Mouse (Mus musculus): ENCODE results near the gene Gstm2. TPM values are rescaled to one million over a fixed set of nuclear protein-coding genes. Genes with fewer than 3 reads are reported as not detected.
"Not testable (repeated sequence)": the region's sequence is repeated elsewhere in the genome, so short reads cannot be mapped to it uniquely, and the experiment has no call there.

Gstm2 gene
- total RNA-seq (2021), result 1 to 10 TPM; 2.6 to 2.8 TPM

DNA sequence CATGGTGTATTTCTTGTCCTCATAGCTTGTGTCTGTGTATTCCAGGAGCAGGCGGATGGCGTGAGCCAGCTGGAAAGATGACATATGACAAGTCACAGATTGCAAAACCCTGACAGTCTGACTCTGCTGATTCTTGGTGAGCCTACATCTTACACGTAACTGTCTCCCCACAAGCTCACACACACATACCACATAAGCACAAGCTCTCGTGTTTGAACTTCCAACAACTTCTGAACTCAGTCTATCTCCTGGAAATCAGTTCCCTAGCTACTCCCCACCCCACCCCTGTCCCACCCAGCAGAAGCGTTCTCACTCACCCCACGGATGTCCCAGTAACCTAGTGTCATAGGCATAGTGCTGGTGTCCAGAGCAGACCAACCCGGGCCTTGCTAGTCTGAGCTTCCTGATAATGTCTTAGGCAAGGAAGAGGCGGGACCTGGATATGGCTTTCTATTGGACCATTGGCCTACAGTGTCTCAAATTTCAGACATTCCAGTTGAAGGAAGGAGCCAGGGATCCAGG is at the start of gene Gstm2:
Gene Gstm2 (minus strand): TSS at position 413 of the 522 bp plus-strand sequence.
- DNase-seq (ENCODE audit: extremely low spot score in 1 of 2, low spot score in 1 of 2), result no peak

DNA sequence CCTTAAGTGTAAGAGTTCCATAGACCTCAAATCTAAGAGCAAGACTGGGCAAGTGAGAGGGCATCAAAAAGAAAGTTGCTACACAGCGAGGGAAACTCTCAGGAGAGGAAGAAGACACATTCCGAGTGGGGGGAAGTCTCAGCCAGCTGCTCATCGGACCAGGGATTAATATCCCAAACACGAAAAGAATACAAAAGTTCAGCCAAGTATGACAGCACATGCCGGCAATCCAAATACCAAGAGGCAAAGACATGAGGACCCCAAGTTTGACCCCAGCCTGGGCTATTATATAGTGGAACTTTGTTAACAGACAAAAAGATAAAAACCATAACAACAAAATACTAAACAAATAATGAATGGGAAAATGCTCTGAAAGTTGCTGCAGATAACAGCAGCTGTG is 46.9 kb upstream of the Gstm2 start:
- DNase-seq (ENCODE audit: extremely low spot score in 1 of 2, low spot score in 1 of 2), result no peak

DNA sequence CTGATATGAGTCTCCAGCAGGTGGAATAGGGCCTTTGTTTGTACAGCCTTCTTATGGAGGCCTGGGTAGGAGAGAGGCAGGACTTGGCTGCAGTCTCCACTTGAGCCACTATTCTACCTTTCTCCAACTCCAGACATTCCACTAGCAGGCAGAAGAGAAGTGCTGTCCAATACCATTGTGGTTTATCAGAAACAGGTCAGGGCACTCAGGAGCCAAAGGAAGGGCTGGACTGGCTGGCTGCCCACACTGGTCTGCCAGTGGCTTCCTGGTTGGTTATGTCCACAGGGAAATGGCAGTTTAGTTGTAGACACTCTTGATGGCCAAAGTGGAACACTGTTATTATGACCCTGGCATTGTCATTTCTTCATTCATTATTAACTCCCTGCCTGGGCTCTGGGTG is 45.9 kb upstream of the Gstm2 start:
- no peak for DNase-seq (ENCODE audit: extremely low spot score in 1 of 2, low spot score in 1 of 2)

DNA sequence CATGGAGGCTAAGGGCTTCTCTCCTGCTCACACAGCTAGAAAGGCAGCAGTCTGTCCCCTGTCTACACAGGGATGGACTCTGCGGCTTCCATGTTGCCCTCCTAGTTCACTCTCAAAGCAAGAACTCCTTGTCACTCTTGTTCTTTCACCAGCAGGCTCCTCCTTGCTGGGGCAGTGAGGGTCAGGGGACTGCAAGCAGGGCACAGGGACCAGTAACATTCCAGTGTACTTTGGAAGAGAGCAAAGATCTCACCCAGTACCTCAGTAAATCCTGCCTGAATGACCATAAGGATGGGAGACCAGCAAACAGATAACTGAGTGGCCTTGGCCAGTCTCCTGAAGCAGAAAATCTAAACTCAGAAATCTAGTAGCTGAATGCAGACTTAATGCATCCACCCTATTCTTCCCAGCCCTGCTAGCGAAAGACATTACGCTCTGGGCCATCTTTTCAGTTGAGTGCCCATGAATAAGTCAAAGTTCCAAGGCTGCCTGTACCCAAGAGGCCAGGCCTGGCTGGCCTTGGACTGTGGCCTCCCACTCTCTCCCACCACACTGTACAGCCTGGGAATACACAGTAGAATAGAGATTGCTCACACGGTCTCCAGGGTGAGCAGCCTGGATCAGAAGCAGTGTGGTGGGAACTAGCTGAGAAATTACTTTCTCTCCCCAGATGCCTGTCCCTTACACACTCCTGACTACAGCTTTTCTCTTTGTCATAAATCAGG is 42.5 kb upstream of the Gstm2 start:
- DNase-seq (ENCODE audit: extremely low spot score in 1 of 2, low spot score in 1 of 2), result no peak

DNA sequence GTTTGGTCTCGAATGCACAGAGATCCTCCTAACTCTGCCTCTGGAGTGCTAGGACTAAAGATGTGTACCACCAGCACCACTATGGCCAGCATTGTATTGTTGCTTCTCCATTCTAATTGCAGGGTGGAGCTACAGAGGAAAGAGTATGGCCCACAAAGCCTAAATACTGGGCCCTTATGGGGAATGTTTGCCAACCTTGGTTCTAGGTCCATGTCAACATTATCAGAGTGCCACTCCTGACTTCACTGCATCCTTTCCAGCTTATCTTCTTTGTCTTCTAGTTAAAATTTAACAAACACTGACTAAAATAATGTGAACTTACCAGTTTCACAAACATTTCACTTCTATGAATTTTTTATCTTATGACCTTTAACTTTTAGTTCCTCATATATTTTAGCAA is 40.3 kb upstream of the Gstm2 start:
- DNase-seq (ENCODE audit: extremely low spot score in 1 of 2, low spot score in 1 of 2), result no peak

DNA sequence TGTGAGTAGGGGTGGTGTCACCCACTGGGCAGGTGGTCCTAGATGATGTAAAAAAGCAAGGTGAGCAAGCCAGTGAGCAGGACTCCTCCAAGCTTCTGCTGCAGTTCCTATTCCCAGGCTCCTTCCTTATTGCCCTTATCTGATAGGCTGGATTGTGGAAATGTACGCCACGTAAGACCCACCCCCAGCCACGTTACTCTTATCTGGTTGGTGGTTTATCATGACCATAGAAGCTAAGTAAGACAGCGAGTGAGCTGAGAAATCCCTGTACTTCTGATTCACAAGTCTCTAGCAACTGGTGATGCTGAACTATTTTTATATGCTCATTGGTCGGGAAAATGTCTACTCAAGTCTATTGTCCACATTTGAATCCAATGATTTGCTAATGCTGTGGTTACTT is 39.8 kb upstream of the Gstm2 start:
- no peak for DNase-seq (ENCODE audit: extremely low spot score in 1 of 2, low spot score in 1 of 2)

DNA sequence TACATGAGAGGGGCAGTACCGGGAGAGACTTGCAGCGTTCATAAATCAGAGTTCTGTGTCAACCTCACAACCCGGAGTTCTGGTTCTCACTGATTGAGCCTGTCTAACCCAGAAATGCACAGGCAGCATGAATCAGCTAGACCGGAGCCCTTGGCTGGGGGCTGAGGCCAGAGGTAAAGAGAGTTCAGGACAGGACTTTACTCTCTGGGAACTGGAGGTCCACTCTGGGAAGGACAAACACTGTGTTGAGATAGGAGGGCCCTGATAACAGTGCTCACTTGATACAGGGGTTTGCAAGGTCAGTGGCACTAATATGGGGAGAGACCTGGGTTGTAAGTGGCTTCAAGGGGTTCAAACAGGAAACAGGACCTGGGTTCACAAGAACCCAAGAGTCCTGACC is 39.1 kb upstream of the Gstm2 start:
- DNase-seq (ENCODE audit: extremely low spot score in 1 of 2, low spot score in 1 of 2), result no peak

DNA sequence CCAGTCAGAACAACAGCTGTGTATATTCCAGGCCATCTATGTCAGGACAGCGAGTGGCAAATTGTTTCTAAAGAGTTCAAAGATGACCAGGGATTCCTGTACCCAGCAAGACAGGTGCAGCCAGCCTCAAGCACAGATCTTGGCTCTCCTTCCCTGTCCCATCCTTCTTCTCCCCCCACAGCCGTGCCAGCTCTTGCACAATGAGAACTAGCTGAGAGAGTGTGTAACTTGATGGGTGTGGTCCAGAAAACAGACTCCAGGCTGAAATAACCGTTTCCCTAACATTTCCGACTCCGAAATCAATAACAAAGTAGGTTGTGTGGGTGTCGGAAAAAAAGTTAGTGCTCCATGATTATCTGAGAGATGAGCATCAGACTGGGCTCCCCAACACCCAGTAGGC is 36.4 kb upstream of the Gstm2 start:
- no peak for DNase-seq (ENCODE audit: extremely low spot score in 1 of 2, low spot score in 1 of 2)

DNA sequence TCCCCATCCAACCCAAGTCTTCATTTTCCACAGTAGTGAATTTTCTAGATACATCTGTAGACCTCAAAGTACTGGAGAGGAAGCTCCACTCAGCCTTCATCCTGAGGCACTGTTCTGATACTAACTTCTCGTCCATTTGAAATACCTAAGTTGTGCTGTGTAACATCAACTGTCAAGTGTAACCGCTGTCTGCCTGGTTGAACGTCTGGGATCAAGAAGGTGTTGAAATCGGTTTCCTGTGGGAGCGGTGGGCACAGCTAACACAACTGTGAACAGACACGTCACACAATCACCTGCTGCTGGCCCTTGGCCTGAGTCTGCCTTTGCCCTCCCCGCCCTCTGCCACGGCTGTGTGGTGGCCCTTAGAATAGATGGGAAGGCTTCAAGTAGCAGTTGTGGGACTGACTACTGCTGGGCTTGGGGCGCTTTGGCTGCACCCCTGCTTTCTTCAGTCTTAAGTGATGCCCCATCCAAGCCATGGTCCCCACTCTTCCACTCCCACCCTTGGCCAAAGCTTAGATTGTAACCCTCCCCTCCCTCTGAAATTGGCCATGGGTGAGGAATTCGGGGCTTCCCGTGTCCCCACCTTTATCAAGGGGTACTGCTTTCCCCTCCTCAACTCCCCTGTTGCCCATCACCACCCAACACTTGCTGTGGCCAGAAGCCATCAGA is 34.2 kb upstream of the Gstm2 start:
- not testable (repeated sequence) for DNase-seq (ENCODE audit: extremely low spot score in 1 of 2, low spot score in 1 of 2)

DNA sequence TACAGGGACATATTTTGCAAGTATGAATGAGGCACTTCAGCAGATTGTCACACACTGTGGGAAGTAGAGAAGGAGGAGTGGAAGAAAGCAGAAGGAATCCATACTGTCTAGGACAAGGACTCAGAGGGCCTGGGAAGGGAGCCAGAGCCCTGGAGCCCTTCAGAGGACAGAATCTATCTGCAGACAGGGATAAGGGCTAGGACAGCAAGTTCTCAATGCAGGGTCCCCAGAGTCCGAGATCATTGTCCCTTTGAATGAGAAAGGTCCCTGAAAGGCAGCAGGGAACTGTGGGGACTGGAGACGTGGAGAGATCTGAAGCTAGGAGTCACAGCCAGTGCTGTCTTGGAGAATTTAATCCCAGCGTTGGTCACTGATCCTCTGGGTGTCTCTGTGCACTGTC is 33.0 kb upstream of the Gstm2 start:
- not testable (repeated sequence) for DNase-seq (ENCODE audit: extremely low spot score in 1 of 2, low spot score in 1 of 2)

DNA sequence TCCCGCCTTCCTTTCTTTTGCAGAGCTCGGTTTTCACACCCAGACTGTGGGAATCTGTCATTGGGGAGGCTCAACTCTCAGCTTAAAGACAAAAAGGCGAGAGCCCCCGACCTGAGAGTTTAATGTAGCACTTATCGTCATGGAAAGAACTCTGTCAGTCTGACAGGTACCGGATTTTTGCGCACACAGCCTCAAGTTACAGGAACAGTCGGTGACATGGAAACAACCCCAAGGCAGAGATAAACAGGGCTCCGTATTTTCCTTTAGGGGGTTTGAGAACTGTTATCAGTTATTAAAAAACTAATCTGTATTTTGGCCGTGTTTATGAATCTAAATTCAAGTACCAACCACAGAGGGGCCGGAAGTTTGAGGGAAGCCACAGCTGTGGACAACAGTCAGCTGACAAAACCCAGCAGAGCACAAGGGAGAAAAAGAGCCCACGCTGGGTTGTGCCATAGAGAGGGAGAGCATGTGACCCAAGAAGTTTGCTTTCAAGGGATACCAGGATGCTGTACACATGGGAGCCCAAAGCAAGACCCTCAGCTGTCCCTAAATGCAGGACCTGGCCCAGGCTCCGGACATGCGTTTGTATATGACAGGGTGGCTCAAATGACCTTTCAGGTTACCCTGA is 32.1 kb upstream of the Gstm2 start:
- DNase-seq (ENCODE audit: extremely low spot score in 1 of 2, low spot score in 1 of 2), result no peak

DNA sequence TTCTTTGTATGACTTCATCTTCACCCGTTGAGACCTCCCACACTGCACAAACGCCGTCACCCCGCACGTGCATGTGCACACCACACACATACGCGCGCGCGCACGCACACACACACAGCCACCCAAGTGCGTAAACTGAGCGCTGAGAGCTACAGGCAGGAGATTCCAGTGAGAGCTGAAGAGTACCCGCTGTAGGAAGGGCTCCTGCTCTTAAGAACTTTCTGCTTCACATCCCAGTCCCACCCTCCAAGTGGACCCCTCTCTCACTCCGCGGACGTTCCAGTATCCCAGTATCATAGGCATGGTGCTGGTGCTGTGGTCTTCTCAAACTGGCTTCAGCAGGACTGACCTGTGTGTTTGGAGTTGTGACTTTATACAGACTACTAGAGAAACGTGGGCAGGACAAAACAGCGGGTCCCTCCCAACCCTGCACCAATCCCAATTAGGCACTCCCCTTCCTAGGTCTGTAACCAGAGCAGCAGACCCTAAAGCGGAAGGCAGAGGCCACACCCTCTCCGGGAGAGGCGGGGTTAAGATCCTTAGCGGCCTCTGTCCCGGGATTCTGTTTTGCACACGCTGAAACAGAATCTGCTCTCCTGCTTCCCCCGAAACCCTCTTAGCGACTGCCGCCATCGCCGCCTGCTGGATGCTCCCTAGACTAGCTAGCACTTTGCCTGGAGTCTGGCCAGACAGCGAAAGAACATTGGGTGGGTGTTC is 31.4 kb upstream of the Gstm2 start, which contains the start of gene Gstm1:
Gene Gstm1 (minus strand): TSS at position 501 of the 717 bp plus-strand sequence.
- DNase-seq (ENCODE audit: extremely low spot score in 1 of 2, low spot score in 1 of 2), result peak; percentile 80 to 95

DNA sequence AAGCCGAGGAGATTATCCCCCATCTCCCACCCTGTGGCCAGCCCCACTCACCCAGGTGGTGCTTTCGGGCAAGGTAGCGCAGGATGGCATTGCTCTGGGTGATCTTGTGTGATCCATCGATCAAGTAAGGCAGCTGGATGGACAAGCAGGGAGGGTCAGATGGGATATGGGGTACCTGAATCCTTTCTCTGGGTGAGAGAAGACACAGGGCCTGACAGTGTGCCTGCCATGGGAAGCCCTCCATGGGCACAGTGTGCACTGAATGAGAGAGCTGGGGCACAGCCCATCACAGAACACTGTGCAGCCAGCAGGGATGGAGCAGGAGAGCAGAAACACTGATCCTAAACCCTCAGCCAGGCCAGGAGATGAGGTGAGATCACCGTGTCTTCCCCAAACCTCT is 30.2 kb upstream of the Gstm2 start:
- DNase-seq (ENCODE audit: extremely low spot score in 1 of 2, low spot score in 1 of 2), result not testable (repeated sequence)

DNA sequence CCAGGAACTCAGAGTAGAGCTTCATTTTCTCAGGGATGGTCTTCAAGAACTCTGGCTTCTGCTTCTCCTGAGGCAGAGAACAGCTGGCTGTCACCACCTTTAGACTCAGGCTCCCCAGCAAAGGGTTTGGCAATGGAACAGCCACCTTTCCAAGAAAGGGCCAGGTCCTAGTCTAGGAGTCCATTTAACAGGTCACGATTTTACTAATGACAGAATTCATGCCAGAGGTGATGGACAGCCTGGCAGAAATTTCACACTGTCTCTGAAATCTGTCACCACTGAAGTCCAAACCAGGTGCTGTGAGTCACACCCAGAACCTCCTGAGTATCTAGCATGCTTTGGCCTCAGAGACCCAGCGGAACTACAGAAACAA is 28.7 kb upstream of the Gstm2 start:
- no peak for DNase-seq (ENCODE audit: extremely low spot score in 1 of 2, low spot score in 1 of 2)

DNA sequence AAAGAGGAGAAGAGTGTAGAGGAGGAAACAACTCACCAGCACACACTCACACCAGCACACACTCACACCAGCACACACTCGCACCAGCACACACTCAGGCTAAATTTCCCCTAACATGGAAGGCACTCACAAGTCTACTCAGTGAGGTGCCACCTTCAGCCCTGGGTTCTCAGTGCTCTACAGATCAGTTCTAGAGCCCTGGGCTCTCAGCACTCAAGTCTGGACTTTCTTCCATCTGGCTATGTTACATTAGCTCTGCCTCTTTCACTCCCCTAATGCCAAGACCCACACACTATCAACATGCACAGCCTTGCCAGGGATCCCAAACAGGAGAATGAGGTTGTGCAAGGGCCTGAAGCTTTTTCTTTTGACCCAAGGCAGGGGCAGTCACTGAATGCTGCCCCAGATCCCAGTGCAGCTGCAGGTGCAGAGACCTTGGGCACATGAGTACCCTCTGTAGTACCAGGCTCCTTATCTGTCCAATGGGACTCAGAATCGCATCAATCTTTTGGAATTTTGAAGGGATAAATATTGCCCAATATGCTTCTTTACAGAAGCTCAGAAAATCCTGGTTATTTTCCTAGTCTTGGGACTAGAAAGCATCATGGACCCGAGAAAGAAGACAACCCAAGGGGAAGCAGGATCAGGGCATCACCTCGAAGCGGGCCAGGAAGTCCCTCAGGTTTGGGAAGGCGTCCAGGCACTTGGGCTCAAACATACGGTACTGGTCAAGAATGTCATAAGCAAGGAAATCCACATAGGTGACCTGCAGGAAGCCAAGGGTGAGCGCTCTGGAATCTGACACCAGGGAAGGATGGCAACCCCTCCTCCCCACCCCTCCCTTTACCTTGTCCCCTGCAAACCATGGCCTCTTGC is 28.1 kb upstream of the Gstm2 start:
- DNase-seq (ENCODE audit: extremely low spot score in 1 of 2, low spot score in 1 of 2), result no peak

DNA sequence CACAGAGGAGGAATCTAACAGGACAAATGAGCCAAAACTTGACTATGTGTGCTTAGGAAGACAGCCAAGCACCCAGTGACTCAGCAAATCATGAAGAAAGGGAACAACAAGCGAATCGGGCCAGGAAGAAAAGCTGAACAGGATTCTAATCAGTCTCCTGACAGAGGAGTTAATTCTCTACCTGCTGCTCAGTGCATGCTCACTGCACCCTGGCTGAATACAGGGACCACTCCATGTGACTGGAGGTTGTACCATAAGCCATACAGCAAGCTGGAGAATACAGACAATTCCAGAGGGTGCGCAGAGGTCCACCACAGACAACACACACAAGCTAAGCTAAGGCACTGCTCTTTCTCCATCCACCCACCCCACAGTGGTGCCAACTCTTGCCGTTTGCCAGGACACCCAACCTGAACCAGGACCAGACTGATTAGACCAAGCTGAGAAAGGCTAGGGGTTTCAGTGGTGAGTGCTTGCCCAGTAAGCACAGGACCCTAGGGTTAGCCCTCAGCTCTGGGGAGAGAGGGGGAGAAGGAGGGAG is 27.1 kb upstream of the Gstm2 start:
- DNase-seq (ENCODE audit: extremely low spot score in 1 of 2, low spot score in 1 of 2), result peak; percentile 27 to 40

DNA sequence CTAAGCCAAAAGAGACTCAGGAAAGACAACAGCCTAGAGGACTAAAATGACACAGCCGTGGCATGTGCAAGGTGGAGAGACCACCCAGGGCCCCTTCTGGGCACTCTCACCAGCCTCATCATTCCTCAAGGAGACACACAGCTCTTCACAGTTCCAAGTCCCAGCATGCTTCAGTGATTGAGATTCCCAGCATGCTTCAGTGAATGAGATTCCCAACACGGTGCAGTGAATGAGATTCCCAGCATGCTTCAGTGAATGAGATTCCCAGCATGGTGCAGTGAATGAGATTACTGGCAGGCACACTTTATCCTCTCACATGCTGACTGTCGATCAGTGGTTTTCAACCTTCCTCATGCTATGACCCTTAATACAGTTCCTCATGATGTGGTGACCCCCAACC is 25.3 kb upstream of the Gstm2 start:
- DNase-seq (ENCODE audit: extremely low spot score in 1 of 2, low spot score in 1 of 2), result no peak

DNA sequence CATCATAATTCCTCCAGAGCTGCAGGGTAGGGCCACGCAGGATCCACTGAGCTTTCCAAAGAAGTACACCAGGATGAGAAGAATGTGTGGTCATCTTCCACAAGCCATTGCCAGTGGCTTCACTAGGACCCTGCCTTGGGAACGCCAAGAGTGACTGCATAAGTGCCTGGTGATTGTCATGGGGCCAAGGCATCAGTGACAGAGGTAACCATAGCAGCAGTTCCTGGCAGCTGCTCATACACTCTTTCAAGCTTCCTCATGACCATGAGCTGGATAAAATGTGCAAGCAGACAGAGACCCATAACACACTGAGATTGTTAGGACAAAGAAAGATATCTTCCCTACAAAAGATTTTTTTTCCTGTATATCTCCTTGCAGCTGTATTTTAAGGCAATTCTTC is 24.0 kb upstream of the Gstm2 start:
- no peak for DNase-seq (ENCODE audit: extremely low spot score in 1 of 2, low spot score in 1 of 2)

DNA sequence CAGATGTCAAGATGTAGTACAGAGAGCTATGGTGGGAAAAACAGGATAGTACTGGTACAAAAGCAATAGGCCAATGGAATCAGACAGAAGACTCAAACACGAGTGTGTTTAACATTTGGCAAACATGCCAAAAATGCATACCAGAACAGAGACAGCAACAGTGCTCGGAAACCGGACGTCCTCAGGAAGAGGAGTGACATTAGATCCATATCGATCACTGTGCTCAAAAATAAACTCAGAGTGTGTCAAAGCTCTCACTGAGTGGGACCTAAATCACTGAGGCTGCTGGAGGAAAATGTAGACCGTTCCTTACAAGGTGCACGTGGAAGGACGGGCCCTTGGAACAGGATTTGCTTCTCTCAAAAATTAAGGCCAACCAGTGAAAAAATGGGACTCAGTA is 15.8 kb upstream of the Gstm2 start:
- DNase-seq (ENCODE audit: extremely low spot score in 1 of 2, low spot score in 1 of 2), result no peak

DNA sequence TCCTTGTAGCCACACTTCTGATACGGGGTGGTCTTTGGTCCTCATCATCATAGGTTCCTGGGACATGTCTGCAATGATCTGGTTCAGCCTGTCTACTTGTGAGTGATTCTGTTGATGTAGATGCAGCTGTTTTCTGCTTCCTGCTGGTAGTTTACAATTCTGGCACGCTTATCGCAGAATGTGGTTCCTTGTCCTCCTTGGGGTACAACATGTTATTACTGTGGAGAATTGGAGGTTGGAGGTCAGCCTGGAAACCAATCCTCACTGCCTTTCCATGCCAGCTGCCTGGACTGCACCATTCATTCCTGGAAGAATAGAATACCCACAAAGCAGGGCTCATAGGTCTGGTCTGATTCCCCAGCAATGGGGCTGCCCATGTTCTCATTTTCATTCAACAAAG is 13.2 kb upstream of the Gstm2 start:
- DNase-seq (ENCODE audit: extremely low spot score in 1 of 2, low spot score in 1 of 2), result no peak

Measured in layer of hippocampus, postnatal 25 days (tissue).